Mouse (Mus musculus) heart, postnatal 10 days (tissue): ENCODE measurements around the gene Rasgef1a. TPM values are rescaled to one million over a fixed set of nuclear protein-coding genes. Genes with fewer than 3 reads are reported as not detected.
A peak's percentile ranks its signal among the peaks of the same experiment; 100 is the strongest.

Source experiments
- DNase-seq, 2 experiments: peaks; one replicate each; pipeline ENCODE4 v3.0.0; 2021
- intact Hi-C: fragments of 180-260 bp; cut with DNase I; formaldehyde crosslinking; loops from one replicate; pipeline ENCODE4 v1.15.1; 2025
- total RNA-seq, 2 experiments: library from RNA; stranded (reverse); gene quantifications; 2 replicates each; pipeline ENCODE4 v1.2.3; 2021

Gene Rasgef1a
- total RNA-seq = under 1 TPM; 0.10 to 0.37 TPM

DNA sequence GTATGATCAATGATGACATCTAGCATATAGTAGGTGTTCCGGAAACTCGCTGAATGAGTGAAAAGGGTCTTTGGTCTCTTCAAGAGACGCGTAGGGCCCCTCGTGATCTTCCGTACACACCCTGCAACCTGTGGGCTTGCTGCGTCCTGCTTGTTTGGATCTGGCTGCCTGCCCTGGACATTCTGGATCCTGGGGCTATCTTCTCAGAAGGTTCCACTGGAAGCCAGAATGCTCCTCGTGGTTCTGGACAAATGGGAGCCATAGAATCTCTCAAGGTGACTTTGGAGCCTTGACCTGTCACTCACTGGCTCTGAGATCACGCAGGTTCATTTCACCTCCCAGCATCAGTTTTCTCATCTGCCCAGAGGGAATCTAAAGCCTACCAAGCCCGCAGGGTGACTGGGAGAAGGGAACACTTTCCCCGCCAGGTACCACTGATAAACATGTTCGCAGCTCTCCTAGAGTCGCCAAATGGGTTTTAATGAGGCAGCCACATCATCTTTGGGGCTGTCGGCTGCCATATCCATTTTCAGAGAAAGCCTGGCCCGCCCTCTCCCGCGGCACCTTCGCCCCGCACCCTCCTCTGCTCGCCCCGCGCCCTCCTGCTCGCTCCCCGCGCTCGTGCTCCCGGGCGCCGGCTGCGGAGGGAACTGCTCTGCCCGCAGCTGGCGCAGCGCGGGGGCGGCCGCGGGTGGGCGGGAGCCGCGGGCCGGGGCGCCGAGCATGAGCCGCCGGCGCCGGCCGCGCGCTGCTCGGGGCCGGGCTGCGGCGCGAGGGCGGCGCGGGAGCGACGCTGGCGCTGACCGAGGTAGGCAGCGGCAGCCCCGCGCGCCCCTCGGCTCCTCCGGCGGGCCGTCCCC is at the start of gene Rasgef1a:
Gene Rasgef1a (plus strand): TSS at position 683 of the 860 bp plus-strand sequence.
- no peak for DNase-seq
- intact Hi-C loops = no loop called here

DNA sequence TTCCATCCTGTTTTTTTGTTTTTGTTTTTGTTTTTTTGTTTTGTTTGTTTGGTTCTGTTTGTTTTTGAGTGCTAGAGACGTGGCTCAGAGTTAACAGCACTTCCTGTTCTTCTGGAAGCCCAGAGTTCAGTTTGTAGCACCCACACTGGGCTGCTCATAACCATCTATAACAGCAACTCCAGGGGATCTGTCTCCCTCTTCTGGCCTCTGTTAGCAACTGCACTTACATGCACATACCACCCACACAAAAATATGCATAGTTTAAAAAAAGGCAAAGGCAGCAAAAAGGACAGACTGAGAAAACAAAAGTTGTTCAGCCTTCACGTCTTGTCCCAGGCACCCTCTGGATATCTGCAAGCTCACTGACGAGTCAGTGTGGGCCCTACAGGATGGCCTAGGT is 48.0 kb upstream of the Rasgef1a start:
- intact Hi-C loops = no loop called here
- DNase-seq = no peak

DNA sequence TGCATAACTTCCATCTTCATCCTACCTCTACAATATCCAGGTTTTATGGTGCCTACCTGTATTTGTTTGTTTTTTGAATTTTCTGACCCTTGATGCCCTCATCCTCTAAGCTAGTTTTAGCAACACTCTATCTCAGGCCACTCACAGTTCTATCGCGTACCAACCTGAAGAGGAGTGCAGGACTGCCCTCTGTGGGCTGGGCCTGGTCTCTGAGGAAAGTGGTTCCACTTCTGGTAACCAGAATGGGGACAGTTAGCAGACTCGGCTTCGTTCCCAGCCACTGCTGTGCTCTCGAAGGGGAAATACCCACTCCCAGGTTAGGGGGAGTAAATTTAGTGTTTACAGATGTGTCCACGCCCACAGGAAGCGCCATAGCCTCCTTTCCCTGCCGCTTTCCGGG is 44.5 kb upstream of the Rasgef1a start:
- DNase-seq = peak in 1 of 2 experiments; percentile 9
- intact Hi-C loops = no loop called here

DNA sequence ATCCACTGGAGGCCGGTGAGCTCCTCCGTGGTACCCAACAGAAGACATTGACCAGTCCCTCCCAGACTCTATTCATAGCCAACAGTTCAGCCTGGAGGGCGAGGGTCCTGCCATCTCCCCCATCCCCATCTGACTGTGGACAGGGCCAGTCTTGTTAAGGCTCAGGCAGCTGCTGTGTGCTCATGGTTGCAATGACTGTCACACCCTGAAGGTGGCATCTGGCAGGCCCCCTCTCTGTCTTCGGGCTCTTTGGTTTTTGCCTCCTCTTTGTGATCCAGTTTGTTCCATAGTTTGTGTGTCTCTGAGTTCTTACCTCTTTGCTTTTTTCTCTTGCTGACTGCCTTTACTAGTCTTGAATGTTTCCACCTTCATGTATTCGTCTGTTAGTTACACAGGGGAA is 24.1 kb upstream of the Rasgef1a start:
- DNase-seq = no peak
- intact Hi-C loops = loop anchor here (5.0 kb wide), 1 partner anchor 110 kb away; no protein-coding TSS in a partner anchor

DNA sequence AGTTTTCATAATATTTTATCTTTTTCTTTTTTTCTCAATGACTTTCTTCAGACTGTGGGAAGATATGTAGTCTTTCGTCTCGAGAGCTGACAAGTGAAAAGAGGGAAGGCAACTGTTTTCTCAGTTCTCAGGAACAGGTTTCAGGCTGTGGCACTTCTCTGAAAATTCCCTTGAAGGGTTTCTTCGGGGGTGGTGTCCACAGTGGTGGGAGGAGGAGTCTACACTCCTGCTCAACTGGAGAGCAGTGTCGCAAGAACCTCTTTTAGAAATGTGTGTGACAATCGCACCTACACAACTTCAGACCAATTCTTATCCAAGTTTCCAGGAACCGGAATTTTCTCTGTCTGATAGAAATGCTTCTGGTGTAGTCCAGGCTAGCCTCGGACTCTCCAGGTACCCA is 22.0 kb upstream of the Rasgef1a start:
- no peak for DNase-seq
- intact Hi-C loops = loop anchor here (5.0 kb wide), 1 partner anchor 108 kb away; no protein-coding TSS in a partner anchor

DNA sequence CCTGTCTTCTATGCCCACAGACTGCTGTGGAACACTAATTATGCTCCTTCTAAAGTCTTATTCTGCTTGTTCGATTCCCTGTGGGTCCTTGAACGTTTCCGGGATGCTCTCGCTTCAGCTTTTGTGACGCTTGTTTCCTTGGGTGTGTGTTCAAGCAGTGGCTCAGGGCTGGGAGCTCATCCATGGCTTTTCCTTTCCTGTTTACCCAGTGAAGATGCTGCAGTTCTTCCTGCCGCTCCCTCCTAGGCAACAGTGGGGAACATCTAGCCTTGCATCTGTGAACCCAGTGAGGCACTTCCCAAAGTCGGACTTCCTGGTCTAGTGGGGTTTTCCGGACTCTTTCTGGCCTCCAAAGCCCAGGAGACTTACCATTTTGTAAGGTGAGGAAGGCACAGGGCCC is 20.6 kb upstream of the Rasgef1a start:
- no peak for DNase-seq
- intact Hi-C loops = no loop called here

DNA sequence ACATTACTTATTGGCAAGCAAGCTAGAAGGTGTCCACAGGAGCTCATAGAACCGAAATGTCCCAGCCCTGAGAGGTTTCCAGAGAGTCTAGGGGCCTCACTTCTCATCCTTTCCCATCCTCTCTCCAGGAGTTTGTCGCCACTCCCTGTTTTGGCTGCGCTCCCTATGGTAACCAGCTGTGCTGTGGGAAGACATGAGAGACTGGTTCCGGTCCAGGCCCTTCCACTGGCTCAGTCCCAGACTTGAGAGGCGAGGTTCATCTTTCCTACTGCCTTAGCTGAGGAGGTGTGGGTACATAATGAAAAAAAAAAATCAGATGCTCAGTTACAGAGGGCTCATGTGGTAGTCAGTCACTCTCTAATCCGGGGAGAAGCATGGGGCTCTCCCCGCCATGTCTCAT is 19.9 kb upstream of the Rasgef1a start:
- intact Hi-C loops = no loop called here
- DNase-seq = peak; percentile 65 to 67

DNA sequence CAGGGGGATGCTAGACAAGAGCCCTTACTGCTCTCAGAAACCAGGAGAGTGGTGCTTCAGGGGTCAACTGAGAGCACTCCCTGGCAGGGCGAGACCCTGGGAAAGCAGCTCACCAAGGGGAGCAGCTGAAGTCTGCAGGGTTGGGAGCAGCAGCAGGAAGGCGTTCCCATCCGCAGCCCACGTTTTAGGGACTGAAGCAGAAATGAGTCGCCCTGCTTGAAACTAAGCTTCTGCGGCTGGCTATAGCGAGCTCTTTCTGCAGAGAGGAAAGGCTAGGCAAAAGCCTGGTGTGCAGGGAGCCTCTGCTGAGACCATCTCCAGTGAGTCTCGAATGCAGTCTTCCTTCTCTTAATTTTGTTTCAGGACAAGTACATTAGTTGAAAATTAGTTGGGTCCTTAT is 19.3 kb upstream of the Rasgef1a start:
- intact Hi-C loops = no loop called here
- DNase-seq = no peak

DNA sequence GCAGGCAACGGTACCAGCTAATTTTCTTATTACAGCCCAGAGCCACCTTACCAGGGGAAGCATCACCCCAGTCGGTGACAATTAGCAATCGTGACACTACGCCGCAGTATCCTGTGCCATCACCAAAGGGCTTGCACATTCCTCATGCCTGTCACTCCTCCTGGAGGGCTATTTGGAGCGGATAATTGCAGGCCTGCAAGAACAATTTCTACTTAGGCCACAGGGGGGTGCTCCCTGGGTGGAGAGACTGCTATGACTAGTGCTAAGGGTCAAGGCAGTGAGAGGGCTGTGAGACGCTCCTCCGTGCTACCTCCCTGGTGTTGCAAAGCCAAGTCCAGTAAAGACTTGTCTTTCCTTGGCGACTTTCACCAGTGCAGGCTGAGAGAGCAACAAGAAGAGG is 16.1 kb upstream of the Rasgef1a start:
- DNase-seq = peak; percentile 10 to 37

DNA sequence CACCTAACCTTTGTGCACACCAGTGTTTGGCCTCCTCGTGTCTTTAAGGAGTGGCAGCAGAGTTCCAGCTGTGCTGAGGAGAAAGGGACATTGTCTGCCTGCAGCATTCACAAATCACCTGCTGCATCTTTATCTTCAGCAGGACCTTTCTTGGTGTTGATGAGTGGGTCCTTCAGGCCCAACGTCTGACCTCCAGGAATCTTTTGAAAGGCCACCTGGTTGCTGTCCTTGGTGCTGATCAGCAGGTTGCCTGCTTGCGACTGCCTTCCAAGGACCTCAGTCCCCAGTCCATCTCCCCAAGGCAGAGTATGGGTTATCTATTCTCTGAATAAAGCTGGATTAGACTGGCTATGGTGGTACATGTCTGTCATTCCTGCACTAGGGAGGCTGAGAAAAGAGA is 10.0 kb upstream of the Rasgef1a start:
- intact Hi-C loops = no loop called here
- peak; percentile 15 to 41 for DNase-seq

More for the DNA sequence above, 16.1 kb upstream of the Rasgef1a start:
- intact Hi-C loops = no loop called here

DNA sequence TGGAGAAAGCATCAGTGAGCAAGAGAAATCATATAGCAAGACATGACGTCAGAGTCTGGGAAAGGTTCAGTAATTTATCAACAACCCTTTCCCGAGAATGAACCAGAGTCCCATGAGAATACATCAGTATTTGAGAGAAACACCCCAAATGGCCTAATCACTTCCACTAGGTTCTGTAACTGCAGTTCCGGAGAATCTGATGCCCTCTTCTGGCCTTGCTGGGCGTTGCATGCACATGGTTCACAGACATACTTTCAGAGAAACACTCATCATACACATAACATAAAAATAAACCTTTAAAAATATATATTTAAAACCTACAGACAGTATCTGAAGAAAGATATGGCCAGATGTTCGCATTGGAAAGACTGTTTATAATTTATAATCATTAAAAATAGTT is 3.9 kb upstream of the Rasgef1a start:
- intact Hi-C loops = loop anchor here (5.0 kb wide), 1 partner anchor 75 kb away; no protein-coding TSS in a partner anchor
- DNase-seq = peak in 1 of 2 experiments; percentile 25

DNA sequence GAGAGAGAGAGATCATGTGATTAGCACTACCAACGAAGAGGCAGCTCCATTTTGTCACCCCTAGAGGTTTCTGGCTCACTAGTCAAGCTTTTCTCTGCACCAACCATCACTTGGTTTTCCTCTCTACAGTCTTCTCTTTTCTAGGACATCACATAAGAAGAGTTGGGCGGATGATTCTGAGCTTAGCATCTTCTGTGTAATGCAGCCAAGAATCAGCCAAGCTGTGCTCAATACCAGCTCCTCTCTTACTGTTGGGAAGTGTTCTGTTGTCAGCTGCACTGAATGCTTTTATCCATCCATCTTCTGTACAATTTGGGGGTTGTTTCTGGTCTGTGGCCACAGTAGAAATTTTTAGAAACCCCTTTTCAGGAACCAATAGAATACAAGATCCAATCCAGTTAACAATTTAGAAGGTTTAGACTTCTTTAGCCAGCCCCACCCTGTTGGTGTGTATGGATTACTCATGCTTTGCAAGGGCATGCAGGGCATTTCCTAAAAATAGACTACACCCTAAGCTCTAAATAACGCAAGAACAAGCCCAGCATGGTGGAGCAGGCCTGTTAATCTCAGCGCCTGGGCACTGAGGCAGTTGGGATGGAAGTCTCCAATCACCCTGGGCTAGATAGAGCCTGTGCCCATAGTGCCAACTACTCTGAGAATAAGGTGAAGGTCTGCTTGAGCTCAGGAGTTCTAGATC is 3.2 kb upstream of the Rasgef1a start:
- peak; percentile 11 to 40 for DNase-seq
- intact Hi-C loops = loop anchor here (5.0 kb wide), 1 partner anchor 76 kb away; no protein-coding TSS in a partner anchor

DNA sequence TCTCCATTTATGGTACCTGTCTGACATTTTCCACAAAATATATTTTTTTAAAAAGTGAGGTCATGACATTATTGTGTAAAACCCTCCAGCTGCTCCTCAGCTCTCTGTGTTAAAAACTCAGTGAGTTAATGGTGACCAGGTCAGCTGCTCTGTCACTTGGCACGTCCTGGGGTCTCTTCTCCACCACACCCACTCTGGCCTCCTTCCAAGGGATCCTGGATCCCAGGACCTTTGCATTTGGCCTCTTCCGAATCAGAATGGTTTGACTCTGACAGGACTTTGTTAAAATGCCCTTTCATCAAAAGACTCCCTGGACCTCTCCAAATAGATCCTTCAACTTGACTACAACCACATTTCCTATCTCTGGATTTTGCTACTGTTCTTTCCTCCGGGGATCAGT is 982 bp upstream of the Rasgef1a start:
- intact Hi-C loops = no loop called here
- no peak for DNase-seq

DNA sequence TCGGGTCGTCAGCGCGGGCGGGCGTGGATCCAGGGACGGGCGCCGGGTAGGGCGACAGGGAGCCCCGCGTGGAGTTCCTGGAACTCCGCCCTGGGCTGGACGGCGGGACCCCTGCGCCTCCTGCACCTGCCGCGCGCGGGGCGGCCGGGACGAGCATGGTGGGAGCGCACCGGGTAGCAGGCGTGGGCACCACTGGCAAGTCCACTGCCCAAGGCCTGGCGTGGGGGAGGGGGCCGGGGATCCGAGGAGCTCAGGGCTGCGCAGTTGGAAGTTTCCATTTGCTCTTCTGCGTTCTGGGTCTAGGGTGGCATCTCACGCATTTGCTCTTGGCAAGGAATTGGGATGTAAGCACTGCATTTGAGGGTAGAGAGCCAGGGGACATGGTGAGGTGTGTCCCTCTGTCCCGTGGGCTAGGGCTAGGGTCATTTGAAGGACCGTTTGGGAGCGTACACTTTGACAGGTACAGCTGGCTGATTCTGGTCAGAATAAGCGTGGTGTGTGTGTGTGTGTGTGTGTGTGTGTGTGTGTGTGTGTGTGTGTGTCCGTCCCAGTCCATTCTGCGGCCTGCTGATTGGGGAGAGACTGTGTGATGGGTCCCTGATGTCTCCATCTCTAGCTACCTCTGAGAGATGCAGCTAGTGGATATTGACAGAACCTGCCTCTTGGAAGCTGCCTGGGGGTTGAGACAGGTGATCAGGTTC is 528 bp downstream of the Rasgef1a start:
- intact Hi-C loops = no loop called here
- no peak for DNase-seq

DNA sequence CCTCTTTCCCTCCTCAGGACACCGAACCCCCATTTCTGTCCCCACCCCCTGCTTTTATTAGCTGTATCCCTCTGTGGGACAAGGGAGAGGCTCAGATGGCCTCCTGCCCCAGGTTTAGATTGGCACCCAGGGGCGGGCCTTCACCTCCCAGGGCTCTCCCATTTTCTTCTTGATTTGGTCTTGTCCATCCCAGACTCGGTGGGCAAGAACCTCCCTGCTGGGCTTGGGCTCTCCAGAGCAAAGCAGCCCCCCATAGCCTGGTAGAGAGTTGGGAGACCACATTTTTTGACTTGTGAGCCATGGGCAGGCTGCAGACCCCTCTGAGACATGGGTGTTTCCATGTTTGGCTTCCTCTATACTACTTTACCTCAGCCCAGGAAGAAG is 1.1 kb downstream of the Rasgef1a start:
- intact Hi-C loops = no loop called here
- no peak for DNase-seq

DNA sequence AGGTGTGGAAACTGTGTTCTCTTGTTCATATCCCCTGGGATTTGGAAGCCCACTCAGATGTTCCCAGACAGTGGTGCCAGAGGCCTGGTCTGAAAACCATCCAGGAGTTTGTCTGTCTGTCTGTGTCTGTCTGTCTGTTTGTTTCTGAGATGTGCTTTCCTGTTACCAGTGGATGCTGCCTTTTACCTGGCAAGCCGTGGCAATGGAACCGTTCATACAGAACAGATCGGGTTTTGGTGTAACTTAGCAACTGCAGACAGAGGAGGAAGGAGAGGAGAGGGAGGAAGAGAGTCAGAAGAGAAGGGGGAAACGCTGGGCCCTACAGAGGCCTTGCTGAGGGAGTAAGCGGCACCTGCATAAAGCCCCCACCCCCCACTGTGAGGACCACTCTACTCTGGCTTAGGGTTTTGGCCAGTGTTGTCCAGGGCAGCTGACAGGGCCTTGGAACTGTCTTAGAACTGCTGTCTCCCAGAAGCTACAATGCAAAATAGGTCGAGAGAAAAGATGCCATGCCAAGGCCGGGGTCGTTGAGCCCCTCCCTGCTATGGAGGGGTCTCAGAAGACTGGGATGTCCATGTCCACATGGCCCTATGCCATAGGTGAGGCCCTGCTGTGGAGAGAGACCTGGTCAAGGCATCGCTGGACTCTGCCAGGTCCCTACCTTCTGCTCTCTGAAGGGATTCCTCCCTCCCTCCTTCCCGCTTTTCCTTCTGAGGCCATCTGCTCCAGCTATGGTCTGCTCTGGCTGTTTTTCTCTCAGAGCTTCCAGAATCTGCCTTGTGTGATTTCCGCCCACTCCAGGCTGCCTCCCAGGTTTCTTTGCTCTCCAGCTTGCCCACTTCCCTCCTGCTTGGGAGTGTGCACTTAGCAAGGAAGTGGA is 2.0 kb downstream of the Rasgef1a start:
- intact Hi-C loops = no loop called here
- DNase-seq = no peak

DNA sequence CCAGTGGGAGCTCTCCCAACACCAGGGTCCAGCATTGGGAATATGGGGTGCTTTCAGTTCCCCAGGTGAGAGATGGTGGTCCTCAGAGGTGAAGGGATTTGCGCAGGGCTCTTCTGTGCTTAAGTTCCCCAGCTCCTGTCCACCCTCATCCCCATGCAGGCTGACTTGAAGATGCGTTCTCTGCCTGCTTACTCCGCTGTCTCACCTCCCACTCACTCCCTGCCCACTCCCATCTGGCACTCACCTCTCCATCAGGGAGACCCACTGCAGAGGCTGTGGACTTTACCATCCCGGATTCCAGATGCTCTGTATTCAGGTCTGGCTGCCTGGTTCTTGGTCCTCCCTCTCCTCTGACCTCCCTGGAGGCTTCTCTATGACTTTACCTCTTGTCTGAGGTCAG is 3.6 kb downstream of the Rasgef1a start:
- DNase-seq = no peak
- intact Hi-C loops = no loop called here

DNA sequence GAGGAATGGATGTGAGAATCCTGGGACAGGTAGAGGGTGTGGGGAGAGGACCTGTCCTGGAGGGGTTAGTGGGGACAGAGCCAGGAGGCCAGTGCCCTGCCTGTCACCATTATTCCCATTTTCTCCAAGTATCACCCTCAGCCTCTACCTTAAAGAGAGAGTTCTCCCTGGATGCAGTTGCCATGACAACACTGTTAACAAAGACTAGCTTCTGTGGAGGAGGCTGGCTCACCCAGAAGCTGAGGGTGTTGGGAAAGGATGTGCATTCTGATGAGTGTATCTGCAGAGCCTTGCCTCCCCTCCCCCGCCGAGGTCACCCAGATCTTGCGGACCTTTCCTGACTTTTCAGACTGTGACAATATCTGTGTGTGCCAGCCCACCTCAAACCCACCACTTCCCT is 4.7 kb downstream of the Rasgef1a start:
- DNase-seq = no peak
- intact Hi-C loops = no loop called here

DNA sequence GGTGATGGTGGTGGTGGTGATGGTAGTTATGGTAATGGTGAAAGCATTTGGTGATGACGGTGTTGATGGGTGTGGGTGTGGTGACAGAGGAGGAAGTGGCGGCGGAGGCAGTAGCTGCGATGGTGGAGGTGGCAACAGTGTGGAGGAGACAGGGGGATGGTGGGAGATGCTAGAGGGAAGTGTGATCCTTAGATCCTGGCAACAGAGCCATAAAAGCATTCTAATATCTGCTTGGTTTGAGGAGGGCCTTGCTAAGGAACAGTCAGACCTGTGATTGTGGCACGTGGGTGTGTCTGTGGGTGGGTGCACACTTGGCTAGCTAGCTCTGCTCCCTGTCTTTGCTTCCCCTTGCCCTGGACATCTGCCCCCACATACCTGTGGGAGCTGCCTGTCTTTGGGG is 7.4 kb downstream of the Rasgef1a start:
- intact Hi-C loops = no loop called here
- DNase-seq = no peak

DNA sequence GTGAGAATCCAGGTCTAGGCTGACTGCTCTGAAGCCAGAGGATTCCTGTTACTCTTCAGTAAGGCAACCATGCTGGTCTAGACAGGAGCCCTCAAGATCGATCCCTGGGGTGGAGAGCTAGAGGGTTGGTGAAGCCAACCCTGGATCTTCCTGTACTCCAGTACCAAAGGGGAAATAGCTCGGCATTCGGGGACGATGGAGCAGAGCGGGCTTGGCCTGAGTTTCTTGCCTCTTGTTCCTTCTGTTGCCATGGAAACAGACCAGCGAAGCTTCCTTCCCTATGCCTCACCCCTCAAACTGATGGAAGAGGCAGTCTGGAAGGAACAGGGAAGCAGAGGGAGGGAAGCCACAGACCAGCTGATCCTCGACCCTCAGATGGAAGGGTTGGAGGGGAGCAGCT is 8.3 kb downstream of the Rasgef1a start:
- no peak for DNase-seq
- intact Hi-C loops = no loop called here
